Mouse (Mus musculus) layer of hippocampus, postnatal 36 days (tissue): ENCODE data around the gene Akap2. TPM values are rescaled to one million over a fixed set of nuclear protein-coding genes. Genes with fewer than 3 reads are reported as not detected.
A peak's percentile ranks its signal among the peaks of the same experiment; 100 is the strongest.

Experiments used
- DNase-seq, 2 experiments: peaks; one replicate each; pipeline ENCODE4 v3.0.0; 2022
- total RNA-seq, 2 experiments: library from RNA; stranded (reverse); gene quantifications; 2 replicates each; pipeline ENCODE4 v1.2.3; 2021

Akap2 gene
- total RNA-seq = 10 to 100 TPM; 45.8 to 52.7 TPM

DNA sequence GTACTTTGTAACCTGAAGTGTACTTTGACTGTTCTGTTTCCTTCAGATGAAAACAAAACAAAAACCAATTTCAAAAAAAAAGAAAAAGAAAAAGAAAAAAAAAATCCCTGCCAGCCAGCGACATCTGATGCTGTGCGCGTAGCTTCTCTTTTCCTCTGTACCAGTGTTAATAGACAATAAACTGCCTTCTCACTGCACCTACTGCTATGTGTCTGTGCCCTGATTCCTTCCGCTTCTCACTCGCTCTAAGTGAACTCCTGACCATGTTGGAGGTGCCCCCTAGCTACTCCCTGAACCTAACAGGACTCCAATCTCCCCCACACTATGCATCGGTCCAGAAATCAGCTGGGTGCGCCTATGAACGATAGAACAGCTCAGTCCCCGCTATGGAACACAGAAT is at the start of gene Akap2:
TSS of gene Akap2 (plus strand) at position 304 of the 400 bp plus-strand sequence.
- no peak for DNase-seq

DNA sequence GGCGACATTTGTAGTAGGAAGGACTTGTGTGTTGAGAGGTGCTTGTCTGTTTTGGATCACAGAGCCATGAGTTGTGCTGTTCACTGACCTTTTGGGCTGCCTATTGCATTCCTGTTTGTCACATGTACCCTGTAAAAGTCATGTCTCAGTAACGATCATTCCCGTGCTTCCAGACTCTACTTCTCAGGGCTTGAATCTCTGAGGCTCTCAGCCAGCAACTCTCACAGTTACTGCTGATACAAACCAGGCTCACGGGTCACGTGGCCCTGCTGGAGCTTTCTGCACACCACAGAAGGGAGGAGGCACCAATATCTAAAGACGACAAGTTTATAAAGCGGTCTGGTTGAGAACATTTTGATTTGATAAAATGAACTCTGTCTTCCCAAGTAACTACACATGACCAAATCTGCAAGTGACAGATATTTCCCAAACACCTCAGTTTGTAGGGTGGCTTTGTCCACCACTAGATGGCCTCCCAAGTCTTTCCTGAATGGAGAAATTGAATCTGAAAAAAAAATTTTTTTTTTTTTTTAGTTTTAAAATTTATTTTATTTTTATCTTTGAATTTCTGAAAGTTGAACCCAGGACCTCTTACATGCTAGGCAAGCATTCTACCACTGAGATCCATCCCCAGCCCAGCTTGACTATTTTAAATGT is 46.5 kb upstream of the Akap2 start:
- DNase-seq = no peak

DNA sequence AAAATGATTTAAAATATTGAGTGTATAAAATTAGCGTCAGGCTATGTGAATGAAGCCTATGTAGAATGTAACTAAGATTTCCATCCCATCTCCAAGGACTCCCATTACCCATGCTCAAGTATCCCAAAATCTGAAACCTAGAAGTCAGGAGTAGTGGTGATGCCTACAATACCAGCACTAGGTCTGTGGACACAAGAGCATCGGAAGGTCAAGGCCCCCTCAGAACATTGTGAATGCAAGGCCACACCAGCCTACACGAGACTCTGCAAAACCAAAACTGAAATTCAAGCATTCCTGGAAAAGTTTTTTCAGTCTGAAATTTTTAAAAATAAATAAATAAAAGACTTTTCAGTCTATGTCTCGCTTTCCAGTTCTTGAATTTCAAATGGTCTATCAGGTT is 44.9 kb upstream of the Akap2 start:
- no peak for DNase-seq

DNA sequence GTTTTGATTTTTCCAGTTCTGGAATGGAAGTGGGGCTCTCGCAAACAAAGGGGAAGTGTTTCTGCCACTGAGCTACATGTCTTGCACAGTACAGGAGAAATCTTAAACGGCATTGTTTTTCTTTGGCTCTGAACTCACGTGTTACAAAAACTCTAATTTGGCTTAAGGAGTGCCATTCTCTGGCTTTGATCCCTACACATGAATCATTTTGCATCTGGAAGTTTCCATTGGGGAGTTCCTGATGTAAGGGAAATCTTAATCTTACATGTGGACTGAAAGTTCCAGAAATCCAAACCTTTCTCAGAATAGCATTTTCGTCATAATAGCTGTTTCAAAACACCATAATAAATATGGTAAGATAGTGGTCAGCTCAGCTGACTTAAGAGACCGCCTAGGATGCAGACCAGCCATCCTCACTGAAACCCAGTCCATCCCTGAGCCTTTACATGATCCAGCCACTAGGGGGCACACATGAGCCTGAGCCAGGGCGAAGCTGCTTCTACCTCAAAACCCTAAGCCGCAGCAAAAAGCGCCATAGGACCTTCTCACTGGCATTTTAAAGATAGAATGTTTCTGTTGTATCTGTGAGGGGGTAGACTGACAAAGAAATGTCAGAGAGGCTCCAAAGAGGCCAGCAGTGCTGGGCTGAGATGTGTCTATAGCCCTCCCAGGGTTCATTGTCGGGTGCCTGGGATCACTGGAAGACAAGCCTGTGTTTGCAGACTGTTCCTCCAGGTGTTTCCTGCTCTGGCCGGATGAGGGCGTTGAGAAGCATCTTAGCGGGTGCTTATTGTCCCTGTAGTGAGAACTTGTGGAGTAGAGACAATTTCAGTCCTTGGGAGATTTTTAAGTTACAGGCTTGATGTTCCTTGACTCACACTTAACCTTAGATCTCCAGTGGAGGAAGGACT is 44.2 kb upstream of the Akap2 start:
- peak; percentile 83 to 86 for DNase-seq

DNA sequence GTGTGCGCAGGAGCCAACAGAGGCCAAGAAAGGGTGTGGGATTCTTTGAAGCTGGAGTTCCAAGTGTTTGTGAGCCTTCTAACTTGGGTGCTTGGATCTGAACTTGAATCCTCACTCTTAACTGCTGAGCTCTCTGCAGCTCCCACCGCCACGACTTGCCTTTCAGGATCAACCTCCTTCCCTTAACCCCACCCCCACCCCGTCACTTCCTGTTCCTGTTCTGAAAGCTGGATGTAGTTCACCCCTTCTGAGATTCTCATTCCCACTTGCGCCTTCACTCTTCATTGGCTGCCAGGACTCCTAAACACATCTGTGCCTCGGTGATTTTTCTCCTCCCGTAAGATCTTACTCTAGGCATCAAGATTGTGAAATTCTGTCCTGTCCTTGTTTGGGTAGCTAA is 43.1 kb upstream of the Akap2 start:
- DNase-seq = no peak

DNA sequence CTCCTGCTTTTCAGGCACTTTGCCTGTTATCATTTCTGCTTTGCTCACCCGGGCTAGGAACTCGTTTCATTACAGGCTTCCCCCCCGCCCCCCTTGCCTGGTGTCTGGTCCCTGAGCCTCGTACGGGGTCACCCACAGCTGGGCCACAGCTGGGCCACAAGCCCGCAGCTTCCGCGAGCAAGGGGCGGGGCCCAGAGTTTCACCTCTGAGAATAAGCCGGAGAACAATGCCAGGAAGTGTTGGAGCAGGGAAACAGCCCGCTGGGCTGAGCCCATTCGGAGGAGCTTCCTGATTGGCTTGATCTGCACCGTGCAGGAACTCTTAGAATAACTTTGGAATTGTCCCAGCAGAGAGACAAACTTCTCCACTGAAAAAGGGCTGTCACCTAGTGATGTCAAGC is 42.1 kb upstream of the Akap2 start:
- no peak for DNase-seq

DNA sequence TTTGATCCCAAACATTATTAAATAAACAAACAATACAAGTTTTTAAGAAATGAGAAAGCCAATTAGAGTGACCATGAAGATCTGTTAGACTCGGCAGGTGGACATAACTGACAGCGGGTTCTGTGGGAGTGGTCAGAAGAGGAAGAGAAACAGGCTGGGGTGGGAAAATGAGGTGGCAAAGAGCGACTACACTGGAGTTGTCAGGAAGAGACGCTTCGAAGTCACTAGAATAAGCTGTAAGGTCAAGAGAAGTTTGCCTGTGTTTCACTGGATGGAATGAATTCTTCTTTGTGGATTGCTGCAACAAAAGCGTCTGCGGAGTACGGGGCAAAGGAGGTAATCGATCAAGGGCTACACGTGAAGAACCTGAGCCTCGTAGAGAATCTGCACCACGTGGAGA is 39.5 kb upstream of the Akap2 start:
- DNase-seq = no peak

DNA sequence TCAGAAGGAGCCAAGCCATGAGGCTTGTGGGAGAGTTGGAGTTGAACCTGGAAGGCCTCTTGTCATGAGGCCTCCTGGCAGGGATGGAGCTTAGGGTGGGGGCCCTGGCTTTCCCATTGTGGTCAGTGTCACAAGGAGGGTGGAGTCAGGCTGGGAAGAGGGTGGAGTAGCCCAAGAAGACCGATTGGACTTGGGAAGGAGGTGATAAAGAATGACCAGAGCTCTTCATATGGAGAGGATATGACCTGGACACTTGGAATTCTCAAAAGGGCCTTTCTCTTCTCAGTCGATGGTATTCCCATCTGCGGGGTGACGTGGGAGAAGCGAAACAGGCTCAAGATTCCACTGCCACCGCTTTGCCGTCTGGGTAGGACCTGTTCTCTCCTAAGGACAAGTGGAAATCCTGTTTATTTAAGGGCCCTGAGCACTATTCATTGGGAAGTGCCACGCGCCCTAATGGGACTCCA is 38.4 kb upstream of the Akap2 start:
- DNase-seq = no peak

DNA sequence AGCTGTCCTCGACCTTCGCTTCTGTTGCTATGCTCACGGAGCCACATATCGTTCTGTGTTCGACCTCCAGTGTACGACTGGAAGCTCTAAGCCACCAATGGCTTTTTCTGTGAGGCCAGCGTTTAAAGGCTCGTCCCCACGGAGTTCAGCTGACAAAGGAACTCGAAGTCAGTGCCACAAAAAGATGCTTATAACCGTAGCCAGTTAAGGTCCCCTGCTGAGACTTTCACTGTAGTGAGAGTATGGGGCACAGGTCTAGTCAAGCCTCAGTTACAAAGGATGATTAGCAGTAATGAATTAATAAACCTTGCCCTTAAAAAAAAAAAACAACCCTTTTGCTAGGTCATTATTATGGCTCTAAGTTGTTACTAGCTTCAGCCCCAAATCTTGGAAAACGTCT is 37.3 kb upstream of the Akap2 start:
- no peak for DNase-seq

DNA sequence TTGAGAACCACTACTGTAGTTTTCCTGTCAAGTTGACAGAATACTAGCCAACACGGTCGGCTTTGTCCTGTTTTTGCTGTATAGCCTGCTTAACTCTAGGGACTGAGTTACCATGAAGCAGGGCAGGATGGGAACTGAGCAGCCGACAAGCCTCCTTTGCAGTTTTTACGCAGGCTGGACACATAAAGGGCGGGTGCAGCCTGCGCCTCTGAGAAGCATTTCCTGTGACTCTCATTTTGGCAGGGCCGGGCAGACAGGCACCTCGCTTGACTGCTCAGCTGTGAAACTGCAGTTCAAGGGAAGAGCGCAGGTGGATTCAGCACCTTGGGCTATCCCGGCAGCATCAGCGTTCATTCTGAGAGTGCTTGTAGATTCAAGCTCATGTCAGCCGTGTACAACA is 35.9 kb upstream of the Akap2 start:
- DNase-seq = no peak

DNA sequence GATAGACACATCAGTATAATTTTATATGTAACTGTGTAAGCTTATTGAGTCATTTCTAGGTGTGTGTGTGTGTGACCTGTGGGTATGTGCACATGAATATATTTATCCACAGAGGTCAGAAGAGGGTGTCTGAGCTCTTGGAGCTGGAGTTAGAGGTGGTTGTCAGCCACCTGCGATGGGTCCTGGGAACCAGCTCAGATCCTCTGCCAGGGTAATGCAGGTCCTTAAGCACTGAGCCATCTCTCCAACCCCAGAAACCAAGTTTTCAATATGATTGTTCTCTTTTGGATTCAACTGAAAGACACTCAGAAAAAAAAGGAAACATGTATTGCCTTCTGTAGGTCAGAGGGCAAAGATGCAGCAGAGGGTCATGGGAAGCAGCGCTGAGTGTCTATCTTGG is 35.1 kb upstream of the Akap2 start:
- DNase-seq = no peak

DNA sequence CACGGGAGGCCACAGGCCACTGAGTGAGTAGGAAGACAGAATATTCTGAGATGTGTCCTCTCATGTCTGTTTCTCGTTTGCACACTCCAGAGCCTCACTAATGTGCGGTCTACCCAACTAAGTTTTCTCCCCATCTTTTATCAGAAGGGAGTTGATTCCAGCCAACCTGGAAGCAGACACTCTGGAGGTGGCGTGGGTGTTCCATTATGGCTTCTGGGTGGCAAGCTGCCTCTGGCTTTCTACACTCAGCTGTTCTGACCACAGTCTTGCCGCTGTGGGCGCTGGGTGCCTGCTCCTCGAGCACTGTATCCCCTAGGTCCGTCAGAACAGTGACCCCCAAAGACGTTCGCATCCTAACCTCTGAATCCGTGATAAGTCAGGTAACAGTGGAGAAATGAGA is 34.5 kb upstream of the Akap2 start:
- DNase-seq = no peak

DNA sequence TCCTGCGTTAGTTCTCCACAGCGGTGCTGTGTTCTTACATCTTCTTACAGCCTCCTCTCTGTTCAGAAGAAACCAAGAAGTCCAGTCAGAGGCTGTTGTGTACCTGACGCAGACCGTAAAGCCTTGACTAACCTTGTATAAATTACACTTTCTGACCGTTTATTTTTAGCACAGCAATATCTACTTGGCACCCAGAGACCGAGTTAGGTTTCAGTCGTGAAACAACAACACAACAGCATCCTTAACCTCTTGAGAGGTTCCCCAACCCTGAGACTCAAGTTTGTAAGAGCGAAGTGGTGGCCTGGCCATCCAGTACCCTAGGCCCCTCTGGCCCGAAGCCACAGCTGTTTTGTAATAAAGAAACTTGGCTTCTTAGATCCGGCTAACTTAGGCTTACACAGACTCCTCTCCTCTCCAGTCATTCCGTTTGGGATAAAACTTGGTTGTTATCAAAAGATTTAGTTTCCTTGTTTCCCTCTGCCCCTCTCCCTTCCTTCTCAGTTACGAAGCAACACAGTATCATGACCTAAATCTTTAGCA is 32.7 kb upstream of the Akap2 start:
- no peak for DNase-seq

DNA sequence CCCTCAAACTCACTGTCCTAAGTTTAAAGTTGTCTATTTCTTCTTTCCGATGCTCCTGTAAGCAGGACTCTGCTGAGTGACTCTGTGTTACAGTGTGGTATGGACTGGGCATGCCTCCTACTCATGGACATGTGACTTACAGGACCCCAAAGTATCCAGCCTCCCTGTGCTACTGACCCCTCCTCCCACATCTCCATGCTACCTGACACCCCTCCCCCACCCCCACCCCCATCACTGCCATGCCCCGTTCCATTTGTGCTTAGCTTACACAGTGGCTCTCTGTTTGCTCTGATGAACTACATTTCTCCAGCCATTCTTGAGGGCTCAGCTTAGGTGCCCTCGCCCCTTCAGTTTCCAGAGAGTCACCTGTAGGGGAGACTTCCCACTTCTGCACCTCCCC is 30.7 kb upstream of the Akap2 start:
- DNase-seq = no peak

DNA sequence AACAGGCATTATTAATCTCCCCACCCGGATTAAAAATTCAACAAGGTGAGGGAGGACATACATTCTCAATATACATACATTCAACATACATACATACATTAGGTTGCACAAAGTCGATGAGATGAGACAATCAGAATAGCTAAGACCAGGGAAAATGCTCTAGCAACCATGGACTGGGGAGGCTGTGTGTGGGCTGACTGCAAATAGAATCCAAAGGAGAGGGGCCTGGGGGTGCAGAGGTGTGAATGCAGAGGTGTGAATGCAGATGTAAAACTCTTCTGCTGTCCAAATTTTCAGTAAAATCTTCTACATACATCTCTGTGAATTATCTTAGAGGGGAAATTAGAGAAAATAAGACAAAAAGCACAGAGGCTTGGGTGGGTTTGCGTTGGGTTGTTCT is 29.9 kb upstream of the Akap2 start:
- DNase-seq = no peak

DNA sequence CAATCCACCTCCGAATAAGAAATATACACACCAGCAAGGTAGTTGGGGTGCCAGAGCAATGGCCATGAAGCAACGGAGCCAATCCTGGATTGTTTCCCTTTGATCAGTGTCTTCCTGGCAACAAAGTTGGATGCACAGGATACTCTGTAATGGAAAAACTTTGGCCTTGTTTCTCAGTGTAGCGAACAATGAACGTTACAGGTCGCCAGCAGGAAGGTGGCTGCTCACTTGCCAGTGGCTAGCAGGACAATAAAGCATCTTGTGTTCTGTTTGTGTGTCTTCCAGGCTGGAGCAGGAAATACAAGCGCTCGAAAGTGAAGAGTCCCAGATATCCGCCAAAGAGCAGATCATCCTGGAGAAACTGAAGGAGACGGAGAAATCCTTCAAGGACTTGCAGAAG is 29.3 kb upstream of the Akap2 start:
- no peak for DNase-seq

DNA sequence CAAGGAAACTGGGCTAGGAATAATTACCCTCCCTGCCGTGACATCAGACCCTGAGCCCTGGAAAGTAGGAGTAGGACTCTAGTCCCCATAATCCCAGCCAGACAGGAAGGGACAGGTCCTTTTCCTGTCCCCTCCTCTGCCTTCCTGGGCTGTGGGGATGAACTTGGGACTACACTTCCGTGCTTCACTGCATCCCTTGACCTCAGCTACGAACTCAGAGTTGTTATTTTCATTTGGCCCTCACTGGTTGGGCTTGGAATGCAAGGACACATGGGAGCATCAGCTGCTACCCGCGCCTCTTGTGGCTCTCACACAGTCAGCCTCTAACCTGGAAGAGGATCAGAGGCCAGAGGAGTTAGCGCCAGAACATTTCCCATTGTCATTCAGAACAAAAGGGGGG is 27.5 kb upstream of the Akap2 start:
- no peak for DNase-seq

DNA sequence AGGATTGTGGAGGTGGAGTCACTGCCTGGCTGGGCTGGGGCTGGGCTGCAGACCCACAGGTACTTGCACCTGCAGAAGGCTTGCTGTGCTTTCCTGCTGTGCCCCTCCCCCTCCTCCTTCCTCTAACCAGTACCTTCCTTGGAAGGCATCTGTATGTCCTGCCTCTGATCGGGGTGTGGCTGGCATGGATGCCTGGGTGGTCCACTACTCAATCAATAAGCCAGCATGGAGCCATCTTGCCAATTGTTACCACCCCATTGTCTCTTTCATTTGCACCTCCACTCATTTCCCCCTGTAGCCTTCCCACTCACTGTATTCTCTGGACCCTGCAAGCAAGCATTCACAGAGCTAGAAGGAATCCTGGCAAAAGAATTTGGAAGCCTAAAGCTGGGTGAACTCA is 26.7 kb upstream of the Akap2 start:
- DNase-seq = no peak

DNA sequence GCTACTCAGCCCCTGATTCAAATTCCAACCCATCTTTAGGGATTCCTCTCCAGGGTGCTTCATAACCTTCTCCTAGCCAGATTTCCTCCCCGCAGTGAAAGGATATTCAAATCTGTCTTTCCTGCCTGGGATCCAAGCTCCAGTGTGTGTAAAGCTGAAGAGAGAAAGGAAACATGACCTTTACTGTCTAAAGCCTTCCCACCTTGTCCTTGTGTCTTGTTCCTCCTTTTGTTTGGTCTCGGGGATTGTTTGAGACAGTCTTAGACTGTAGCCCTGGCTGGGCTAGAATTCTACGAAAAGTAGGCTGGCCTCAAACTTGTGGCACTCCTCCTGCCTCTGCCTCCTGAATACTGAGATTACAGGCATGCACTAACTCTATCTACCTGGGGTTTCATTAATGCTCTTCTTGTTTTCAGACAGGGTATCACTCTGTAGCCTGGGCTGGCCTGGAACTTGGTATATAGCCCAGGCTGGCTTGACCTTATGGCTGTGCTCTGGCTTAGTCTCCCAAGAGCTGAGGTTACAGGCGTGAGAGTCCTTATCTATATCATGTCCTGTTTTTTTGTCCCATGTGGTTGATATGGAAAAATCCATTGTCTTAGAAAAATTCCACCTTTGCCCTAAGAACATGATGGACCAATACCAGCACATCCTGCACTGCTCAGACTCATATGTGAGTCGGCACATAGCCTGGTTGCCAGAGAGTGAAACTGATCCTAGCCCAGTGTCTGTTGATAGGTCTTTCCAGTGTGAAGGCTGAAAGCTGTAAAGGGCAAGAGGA is 22.9 kb upstream of the Akap2 start:
- no peak for DNase-seq

DNA sequence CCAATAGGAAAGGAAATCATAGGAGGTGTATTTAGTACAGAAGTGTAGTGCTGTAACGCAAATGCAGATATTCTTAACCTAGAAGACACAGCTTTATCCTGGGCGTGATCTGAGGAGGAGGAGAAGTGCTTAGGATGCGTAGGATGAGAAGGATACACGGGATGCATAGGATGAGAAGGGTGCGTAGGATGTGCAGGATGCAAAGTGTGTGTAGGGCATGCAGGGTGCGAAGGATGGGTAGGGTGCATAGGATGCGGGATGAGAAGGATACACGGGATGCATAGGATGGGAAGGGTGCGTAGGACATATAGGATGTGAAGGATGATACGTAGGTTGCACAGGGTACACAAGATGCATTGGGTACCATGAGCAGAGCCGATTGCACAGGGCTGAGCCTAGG is 20.5 kb upstream of the Akap2 start:
- no peak for DNase-seq

DNA sequence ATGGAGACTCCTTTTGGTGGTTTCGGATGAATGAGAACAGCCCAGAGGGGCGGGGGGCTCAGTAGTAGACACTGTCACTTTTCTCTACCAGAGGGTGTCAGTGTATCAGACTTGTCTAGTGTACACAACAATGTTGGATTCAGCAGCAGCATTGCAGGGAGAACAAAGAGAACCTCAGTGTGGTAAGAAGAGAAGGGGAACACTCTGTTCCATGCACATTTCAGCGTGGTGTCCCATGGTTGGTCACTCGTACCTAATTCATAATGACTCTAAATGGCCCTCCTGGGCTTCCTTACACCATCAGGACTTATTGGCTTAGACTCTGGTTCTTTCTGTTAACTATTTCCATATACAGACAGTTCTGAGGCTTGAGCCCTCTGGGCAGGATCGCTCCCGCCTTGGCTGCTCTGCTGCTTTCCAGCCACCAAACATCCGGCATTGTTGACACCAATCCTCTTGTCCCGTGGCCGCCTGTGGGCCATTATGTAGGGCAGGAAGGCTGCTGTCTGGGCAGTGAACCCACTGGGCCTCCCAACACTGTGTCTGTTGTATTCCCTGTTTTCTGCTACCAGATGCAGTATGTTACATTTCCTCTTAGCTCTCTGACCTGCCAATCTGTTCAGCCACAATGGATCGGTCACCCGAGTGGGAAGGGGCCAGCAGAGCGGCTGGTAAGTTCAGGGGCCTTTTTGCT is 19.4 kb upstream of the Akap2 start:
- no peak for DNase-seq

DNA sequence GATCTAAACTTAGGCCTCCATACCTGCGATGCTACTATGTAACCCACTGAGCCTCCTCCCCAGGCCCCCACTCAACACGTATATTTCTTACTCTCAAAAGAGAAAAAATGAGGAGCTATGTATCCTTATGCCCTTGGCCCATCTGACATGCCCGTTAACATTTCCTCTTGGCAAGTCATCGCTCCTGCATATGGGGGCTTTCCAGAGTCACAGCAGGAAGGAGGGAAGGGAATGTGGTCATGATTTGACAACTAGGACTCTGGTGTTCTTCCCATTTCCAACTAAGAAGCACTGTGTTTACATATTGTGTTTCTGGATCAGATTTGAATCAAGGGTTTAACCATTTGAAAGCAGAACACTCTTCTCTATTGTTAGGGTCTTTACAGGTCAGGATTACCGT is 15.9 kb upstream of the Akap2 start:
- no peak for DNase-seq
